Mouse (Mus musculus): Measurements from ENCODE around the gene Tmem110. TPM values are rescaled to one million over a fixed set of nuclear protein-coding genes. Genes with fewer than 3 reads are reported as not detected.

Gene Tmem110
- polyA plus RNA-seq (2015; fragmentation: Nextera tagmentation; extraction: Ambion mirVana) = 24.3 and 26.3 TPM in 2 replicates

DNA sequence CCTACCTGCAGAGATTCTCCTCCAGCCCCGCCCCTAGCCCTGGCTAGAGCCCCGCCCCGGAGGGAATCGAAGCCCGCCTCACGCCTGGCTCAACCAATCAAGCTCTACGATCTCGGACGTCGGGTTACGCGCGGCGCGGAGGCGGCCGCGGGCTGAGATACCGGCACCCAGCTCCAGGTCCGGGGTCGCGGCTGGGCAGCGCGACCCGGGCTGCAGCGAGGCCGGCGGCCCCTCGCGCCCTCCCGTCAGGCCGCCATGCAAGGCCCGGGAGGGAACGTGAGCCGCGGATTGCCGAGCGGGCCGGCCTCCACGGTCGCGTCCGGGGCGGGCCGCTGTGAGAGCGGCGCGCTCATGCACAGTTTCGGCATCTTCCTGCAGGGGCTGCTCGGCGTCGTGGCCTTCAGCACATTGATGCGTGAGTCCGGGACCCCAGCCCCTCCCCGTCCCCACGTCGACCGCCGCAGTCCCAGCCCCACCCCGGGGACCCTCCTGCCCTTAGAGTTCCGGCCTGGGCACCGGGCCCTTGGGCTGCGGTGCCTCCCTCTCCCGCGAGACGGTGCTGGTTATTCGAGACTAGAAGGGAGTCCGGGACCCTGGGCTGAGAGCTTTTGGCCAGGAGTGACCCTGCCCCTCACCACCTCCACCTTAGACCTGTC, at the start of gene Tmem110:
Gene Tmem110, plus strand, starts transcription at position 115 of the 656 bp plus-strand sequence.
- no peaks in the 10 kb centered on the region for H3K9me3 ChIP-seq
- ATAC-seq (ENCODE audit: insufficient read depth, low FRiP score, low read depth) = peak; percentile 90
- H3K4me3 ChIP-seq (replicated peaks) = peak within 1 kb of the TSS; percentile 82
- peak within 1 kb of the TSS; percentile 68 for H3K4me2 ChIP-seq
- peaks cover 34% of the 10 kb centered on the region for H3K4me1 ChIP-seq
- H3K36me3 ChIP-seq = no peaks in the 10 kb centered on the region
- peak within 1 kb of the TSS; percentile 76 for H3K9ac ChIP-seq
- no peaks in the 10 kb centered on the region for H3K27me3 ChIP-seq (replicated peaks)
- peak within 1 kb of the TSS; percentile 33 for H3K27ac ChIP-seq
- under 1% methylated on average over 61 of the region's 68 CpGs for WGBS

DNA sequence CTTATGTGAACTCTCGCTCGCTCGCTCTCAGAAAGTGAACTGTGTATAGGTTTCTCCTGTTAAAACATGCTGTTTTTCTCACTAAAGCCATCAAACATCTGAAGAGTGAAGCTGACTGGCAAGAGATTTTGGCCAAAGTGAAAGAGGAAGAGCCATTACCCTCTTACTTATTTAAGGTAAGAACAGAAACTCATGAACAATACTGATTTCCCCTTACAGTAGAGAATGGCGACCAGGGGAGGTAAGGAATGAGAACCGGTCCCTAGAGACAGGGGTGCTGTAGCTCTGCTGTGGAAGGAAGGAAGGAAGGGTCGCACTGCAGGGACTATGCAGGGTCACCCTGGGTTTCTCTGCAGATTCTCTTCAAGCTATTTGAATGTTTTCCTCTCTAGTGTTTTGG, 40.8 kb upstream of the Tmem110 start:
- no peaks in the 10 kb centered on the region for H3K4me1 ChIP-seq
- no peak overlapping the region for H3K4me2 ChIP-seq
- no peak overlapping the region for H3K9ac ChIP-seq
- ATAC-seq (ENCODE audit: insufficient read depth, low FRiP score, low read depth) = no peak
- no peaks in the 10 kb centered on the region for H3K27me3 ChIP-seq (replicated peaks)
- no peaks in the 10 kb centered on the region for H3K9me3 ChIP-seq
- H3K4me3 ChIP-seq (replicated peaks) = no peak overlapping the region
- no peak overlapping the region for H3K27ac ChIP-seq
- no peaks in the 10 kb centered on the region for H3K36me3 ChIP-seq
- WGBS = 94% methylated on average over 6 of the region's 6 CpGs

DNA sequence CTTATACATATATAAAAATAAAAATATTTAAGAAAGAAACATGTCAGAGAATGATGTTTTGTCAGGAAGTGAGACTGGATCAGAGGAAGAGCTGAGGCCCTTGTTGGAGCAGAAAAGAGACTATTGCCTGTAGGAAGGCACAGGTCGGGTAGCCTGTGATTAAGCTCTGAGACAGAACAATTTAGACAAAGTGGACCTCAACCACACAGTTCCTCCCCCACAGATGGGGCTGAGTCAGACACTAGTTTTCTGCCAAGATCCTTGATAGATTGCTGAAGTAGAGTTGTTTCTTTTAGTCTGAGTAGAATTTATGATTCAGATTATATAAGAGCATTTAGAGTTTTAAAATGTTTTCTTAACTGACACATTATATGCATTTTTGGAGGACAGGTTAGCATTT, 35.9 kb upstream of the Tmem110 start:
- no peak overlapping the region for H3K4me3 ChIP-seq (replicated peaks)
- no peak overlapping the region for H3K4me2 ChIP-seq
- no peaks in the 10 kb centered on the region for H3K9me3 ChIP-seq
- no peak overlapping the region for H3K27ac ChIP-seq
- WGBS = 41% methylated on average over 1 of the region's 1 CpGs
- no peaks in the 10 kb centered on the region for H3K27me3 ChIP-seq (replicated peaks)
- H3K4me1 ChIP-seq = no peaks in the 10 kb centered on the region
- ATAC-seq (ENCODE audit: insufficient read depth, low FRiP score, low read depth) = no peak
- H3K9ac ChIP-seq = no peak overlapping the region
- no peaks in the 10 kb centered on the region for H3K36me3 ChIP-seq

DNA sequence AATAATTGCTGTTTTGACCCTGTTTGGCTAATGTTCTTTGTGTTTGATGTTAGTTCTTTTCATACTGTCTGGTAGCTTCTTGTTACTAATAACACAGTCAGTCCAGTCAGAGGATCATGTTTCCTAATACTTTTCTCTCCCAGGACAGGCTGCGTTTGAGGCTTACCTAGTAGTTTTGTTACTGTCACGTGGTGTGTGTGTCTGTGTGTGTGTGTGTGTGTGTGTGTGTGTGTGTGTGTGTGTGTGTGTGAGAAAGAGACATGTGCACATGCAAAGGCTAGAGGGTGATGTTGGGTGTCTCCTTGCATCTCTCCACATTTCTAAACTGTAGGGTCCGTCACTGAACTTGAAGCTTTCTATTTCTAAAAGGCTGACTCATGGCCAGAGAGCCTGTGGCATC, 32.5 kb upstream of the Tmem110 start:
- no peaks in the 10 kb centered on the region for H3K27me3 ChIP-seq (replicated peaks)
- no peak overlapping the region for H3K4me2 ChIP-seq
- H3K27ac ChIP-seq = no peak overlapping the region
- WGBS = 74% methylated on average over 3 of the region's 3 CpGs
- ATAC-seq (ENCODE audit: insufficient read depth, low FRiP score, low read depth) = no peak
- no peaks in the 10 kb centered on the region for H3K9me3 ChIP-seq
- H3K9ac ChIP-seq = no peak overlapping the region
- H3K4me1 ChIP-seq = no peaks in the 10 kb centered on the region
- H3K36me3 ChIP-seq = peaks cover 9% of the 10 kb centered on the region; the same call in 1 of the 2 replicates
- no peak overlapping the region for H3K4me3 ChIP-seq (replicated peaks)

DNA sequence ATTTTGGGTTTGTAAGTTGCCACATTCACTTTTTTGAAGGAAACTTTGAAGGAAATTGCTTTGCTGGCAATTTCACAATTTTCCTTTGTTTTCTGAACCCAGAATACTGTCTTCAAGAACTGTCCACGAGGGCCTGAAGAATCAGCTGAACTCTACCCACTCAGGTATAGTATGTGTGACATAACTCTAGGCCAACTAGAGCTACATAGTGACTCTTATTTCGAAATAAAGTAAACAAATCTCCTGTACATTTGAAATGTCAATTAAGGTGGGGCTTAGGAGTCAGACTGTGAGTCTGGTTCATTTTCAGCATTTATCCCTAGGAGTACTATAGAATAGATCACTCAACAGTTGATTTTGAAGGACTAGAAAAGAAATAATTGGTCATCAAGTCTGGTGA, 23.6 kb upstream of the Tmem110 start:
- Histone ChIP-seq H3K27ac (no peak overlapping the region), H3K27me3 (replicated peaks) (no peaks in the 10 kb centered on the region), H3K9me3 (no peaks in the 10 kb centered on the region), H3K36me3 (peaks cover 8% of the 10 kb centered on the region; the same call in 1 of the 2 replicates), H3K9ac (no peak overlapping the region), H3K4me2 (no peak overlapping the region), H3K4me1 (no peaks in the 10 kb centered on the region), H3K4me3 (replicated peaks) (no peak overlapping the region)
- WGBS = 70% methylated on average over 2 of the region's 2 CpGs
- ATAC-seq (ENCODE audit: insufficient read depth, low FRiP score, low read depth) = peak; percentile 39; the same call in 1 of the 2 replicates

GRCm38 (mm10) chr14:30821136-30821535, 4.3 kb upstream of the Tmem110 start:
- WGBS = 81% methylated on average over 3 of the region's 3 CpGs
- Histone ChIP-seq H3K27me3 (replicated peaks) (no peaks in the 10 kb centered on the region), H3K9ac (no peak overlapping the region), H3K4me3 (replicated peaks) (no peak overlapping the region), H3K9me3 (no peaks in the 10 kb centered on the region), H3K4me2 (no peak overlapping the region), H3K27ac (no peak overlapping the region), H3K36me3 (0 out of 2 replicates have a peak, but pooled peaks cover 5% of the 10 kb centered on the region), H3K4me1 (peaks cover under 1% of the 10 kb centered on the region; the same call in 1 of the 2 replicates)
- no peak for ATAC-seq (ENCODE audit: insufficient read depth, low FRiP score, low read depth)

GRCm38 (mm10) chr14:30824456-30824995, 864 bp upstream of the Tmem110 start:
- ATAC-seq (ENCODE audit: insufficient read depth, low FRiP score, low read depth) = no peak
- no peaks in the 10 kb centered on the region for H3K27me3 ChIP-seq (replicated peaks)
- WGBS = 39% methylated on average over 6 of the region's 6 CpGs
- H3K36me3 ChIP-seq = no peaks in the 10 kb centered on the region
- H3K9me3 ChIP-seq = no peaks in the 10 kb centered on the region
- no peak overlapping the region for H3K4me2 ChIP-seq
- no peak overlapping the region for H3K9ac ChIP-seq
- no peak overlapping the region for H3K27ac ChIP-seq
- peaks cover 30% of the 10 kb centered on the region for H3K4me1 ChIP-seq
- H3K4me3 ChIP-seq (replicated peaks) = no peak overlapping the region

GRCm38 (mm10) chr14:30825021-30825475, 342 bp upstream of the Tmem110 start:
- H3K4me3 ChIP-seq (replicated peaks) = peak overlapping the region; percentile 82
- H3K27ac ChIP-seq = no peak overlapping the region
- peak overlapping the region; percentile 68; the same call in 1 of the 2 replicates for H3K4me2 ChIP-seq
- H3K9me3 ChIP-seq = no peaks in the 10 kb centered on the region
- peaks cover 34% of the 10 kb centered on the region for H3K4me1 ChIP-seq
- WGBS = 36% methylated on average over 5 of the region's 5 CpGs
- H3K9ac ChIP-seq = no peak overlapping the region
- H3K27me3 ChIP-seq (replicated peaks) = no peaks in the 10 kb centered on the region
- no peak for ATAC-seq (ENCODE audit: insufficient read depth, low FRiP score, low read depth)
- no peaks in the 10 kb centered on the region for H3K36me3 ChIP-seq

- ATAC-seq (ENCODE audit: insufficient read depth, low FRiP score, low read depth) = no peak
- Histone ChIP-seq H3K27ac (no peak overlapping the region), H3K4me3 (replicated peaks) (peak overlapping the region; percentile 82), H3K36me3 (no peaks in the 10 kb centered on the region), H3K4me2 (peak overlapping the region; percentile 68), H3K4me1 (peaks cover 34% of the 10 kb centered on the region), H3K9ac (peak overlapping the region; percentile 76; the same call in 1 of the 2 replicates), H3K9me3 (no peaks in the 10 kb centered on the region), H3K27me3 (replicated peaks) (no peaks in the 10 kb centered on the region)
- WGBS = 15% methylated on average over 17 of the region's 17 CpGs
Observed at GRCm38 (mm10) chr14:30826174-30827140, 1.1 kb downstream of the Tmem110 start.

DNA sequence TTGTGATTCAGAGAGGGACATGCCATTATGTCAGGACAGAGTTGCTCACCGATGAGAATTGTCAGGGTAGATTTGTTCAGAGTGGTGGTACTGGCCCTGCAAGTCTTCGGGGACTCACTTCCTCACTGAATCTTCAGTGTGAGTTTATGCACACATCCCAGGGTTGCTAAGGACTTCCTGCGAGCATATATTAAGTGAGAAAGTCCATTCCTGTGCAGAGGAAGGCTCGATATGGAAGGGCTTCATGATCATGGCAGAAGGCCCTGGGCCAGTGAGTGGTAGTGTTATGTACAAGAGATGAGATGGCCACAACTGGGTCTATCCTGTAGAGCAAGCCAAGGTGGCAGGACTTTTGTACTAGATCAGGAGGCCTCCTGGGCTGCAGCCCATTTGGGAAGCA, 2.1 kb downstream of the Tmem110 start:
- Histone ChIP-seq H3K27me3 (replicated peaks) (no peaks in the 10 kb centered on the region), H3K4me2 (peak overlapping the region; percentile 68; the same call in 1 of the 2 replicates), H3K4me1 (peaks cover 34% of the 10 kb centered on the region), H3K9ac (no peak overlapping the region), H3K27ac (no peak overlapping the region), H3K9me3 (no peaks in the 10 kb centered on the region), H3K36me3 (no peaks in the 10 kb centered on the region), H3K4me3 (replicated peaks) (no peak overlapping the region)
- ATAC-seq (ENCODE audit: insufficient read depth, low FRiP score, low read depth) = no peak
- 71% methylated on average over 4 of the region's 4 CpGs for WGBS

DNA sequence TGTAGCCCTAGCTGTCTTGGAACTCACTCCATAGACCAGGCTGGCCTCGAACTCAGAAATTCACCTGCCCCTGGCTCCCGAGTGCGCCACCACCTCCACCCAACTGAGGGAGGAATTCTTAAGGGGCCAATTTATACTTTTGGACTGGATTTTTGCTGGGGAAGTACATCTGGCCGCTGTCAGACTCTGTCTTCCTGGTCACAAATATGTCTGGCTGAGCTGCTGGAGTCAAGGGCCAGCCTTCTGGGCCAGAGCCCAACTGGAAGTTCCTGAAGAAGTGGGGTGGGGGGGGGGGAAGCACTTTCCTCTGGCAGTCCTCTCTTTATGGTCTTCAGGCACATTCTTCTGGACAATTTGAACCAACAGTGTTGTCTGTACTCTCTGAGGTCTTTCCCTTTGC, 2.7 kb downstream of the Tmem110 start:
- peaks cover 34% of the 10 kb centered on the region for H3K4me1 ChIP-seq
- no peaks in the 10 kb centered on the region for H3K36me3 ChIP-seq
- ATAC-seq (ENCODE audit: insufficient read depth, low FRiP score, low read depth) = no peak
- no peak overlapping the region for H3K4me2 ChIP-seq
- peak overlapping the region; percentile 13; the same call in 1 of the 2 replicates for H3K27ac ChIP-seq
- H3K9ac ChIP-seq = no peak overlapping the region
- 61% methylated on average over 4 of the region's 4 CpGs for WGBS
- no peaks in the 10 kb centered on the region for H3K27me3 ChIP-seq (replicated peaks)
- no peak overlapping the region for H3K4me3 ChIP-seq (replicated peaks)
- no peaks in the 10 kb centered on the region for H3K9me3 ChIP-seq
